Mouse (Mus musculus): ENCODE measurements around the gene Kdm4a. TPM values are rescaled to one million over a fixed set of nuclear protein-coding genes. Genes with fewer than 3 reads are reported as not detected.

Gene Kdm4a
- polyA plus RNA-seq, 1 experiment from 2014 or later = 58.1 TPM

DNA sequence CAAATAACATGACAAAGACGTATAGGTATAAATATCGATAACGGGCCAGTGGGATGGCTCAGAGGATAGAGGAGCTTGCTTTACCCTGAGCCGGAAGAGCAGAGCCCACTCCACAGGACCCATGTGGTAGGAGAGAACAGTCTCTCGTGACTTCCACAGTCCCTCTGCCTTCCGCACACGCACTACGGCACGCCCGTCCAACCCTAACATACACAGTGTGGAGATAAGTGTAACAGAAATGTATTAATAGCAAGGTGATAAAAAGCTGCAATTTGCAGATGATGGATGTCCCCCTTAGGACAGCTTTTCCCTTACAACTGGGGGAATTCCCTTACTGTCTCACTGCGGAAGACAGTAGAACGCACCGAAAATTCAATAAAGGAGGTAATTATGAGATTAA lies 70.2 kb downstream of the Kdm4a start:
- Histone ChIP-seq H3K9me3 (ENCODE audit: control insufficient read depth, low read length) (no peaks in the 10 kb centered on the region), H3K9ac (ENCODE audit: low read length) (no peak overlapping the region), H3K4me1 (ENCODE audit: control insufficient read depth, insufficient read depth, low read length) (no peaks in the 10 kb centered on the region), H3K27ac (ENCODE audit: low read depth, low read length) (no peak overlapping the region), H3K27me3 (ENCODE audit: control insufficient read depth, insufficient read depth, low read length) (no peaks in the 10 kb centered on the region), H3K4me2 (no peak overlapping the region), H3K4me3 (ENCODE audit: low read depth, low read length) (no peak overlapping the region), H3K36me3 (ENCODE audit: control insufficient read depth, insufficient read depth, low read length) (no peaks in the 10 kb centered on the region)
- DNase-seq (ENCODE audit: low spot score, missing footprints) (no peak), ATAC-seq (ENCODE audit: low FRiP score) (no peak)
- WGBS = 94% methylated on average over 13 of the region's 13 CpGs

DNA sequence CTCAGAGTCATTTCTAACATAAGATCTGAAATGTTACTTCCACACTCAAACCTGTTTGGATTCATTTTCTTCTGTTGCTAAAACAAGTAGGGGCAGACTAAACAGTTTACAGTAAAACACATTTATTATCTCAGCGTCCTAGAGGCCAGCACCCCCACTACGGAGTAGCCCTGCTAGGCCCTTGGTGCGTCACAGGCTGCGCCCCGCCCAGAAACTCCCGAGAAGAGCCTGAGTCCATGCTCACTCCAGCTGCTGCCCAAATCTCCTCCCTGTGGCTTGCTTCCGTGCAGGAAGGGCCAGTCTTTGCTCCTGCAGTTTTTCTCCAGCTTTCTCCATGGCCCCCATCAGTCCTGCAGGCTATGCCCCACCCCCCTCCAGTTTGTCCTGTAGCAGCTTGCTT lies 71.1 kb downstream of the Kdm4a start:
- H3K27ac ChIP-seq (ENCODE audit: low read depth, low read length) = no peak overlapping the region
- H3K4me1 ChIP-seq (ENCODE audit: control insufficient read depth, insufficient read depth, low read length) = no peaks in the 10 kb centered on the region
- no peaks in the 10 kb centered on the region for H3K9me3 ChIP-seq (ENCODE audit: control insufficient read depth, low read length)
- H3K4me3 ChIP-seq (ENCODE audit: low read depth, low read length) = no peak overlapping the region
- H3K27me3 ChIP-seq (ENCODE audit: control insufficient read depth, insufficient read depth, low read length) = no peaks in the 10 kb centered on the region
- H3K36me3 ChIP-seq (ENCODE audit: control insufficient read depth, insufficient read depth, low read length) = no peaks in the 10 kb centered on the region
- ATAC-seq (ENCODE audit: low FRiP score) (no peak), DNase-seq (ENCODE audit: low spot score, missing footprints) (no peak)
- H3K4me2 ChIP-seq = no peak overlapping the region
- WGBS = 74% methylated on average over 7 of the region's 7 CpGs
- no peak overlapping the region for H3K9ac ChIP-seq (ENCODE audit: low read length)

DNA sequence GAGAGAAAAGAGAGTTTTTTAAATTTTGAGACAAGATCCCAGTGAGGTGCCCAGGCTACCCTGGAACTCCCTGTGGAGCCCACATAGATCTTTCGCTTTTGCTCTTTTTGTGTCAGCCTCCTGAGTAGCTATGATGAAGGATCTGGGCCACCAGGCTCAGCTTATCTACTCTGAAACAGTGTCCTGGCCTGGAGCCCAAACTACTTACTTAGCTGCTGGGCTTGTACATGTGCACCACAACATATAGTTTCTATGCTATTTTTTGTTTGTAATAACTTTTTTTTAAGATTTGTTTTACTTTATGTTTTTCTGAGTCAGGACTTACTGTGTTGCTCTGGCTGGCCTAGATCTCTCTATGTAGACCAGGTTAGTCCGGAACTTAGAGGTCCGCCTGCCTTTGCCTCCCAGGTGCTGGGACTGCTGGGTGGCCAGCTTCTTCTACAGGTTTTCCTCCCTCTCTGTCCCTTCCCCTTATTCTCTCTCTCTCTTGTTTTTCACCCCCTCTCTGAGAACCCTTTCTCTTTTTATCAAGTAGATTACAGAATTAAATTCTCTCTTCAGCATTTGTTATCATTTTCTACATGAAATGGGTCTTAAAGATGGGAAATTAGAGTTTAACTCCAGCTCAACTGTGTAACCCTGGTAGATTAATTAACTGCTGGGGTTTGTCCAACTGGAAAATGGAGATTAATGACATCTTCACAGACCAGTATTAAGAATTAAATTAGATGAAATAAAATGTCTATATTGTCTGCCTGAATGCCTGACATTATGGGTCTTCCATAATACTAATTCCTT lies 74.4 kb downstream of the Kdm4a start:
- ATAC-seq (ENCODE audit: low FRiP score) (no peak), DNase-seq (ENCODE audit: low spot score, missing footprints) (no peak)
- Histone ChIP-seq H3K9ac (ENCODE audit: low read length) (no peak overlapping the region), H3K4me2 (no peak overlapping the region), H3K4me1 (ENCODE audit: control insufficient read depth, insufficient read depth, low read length) (no peaks in the 10 kb centered on the region), H3K27me3 (ENCODE audit: control insufficient read depth, insufficient read depth, low read length) (no peaks in the 10 kb centered on the region), H3K4me3 (ENCODE audit: low read depth, low read length) (no peak overlapping the region), H3K36me3 (ENCODE audit: control insufficient read depth, insufficient read depth, low read length) (no peaks in the 10 kb centered on the region), H3K27ac (ENCODE audit: low read depth, low read length) (no peak overlapping the region), H3K9me3 (ENCODE audit: control insufficient read depth, low read length) (no peaks in the 10 kb centered on the region)
- 88% methylated on average over 3 of the region's 3 CpGs for WGBS

DNA sequence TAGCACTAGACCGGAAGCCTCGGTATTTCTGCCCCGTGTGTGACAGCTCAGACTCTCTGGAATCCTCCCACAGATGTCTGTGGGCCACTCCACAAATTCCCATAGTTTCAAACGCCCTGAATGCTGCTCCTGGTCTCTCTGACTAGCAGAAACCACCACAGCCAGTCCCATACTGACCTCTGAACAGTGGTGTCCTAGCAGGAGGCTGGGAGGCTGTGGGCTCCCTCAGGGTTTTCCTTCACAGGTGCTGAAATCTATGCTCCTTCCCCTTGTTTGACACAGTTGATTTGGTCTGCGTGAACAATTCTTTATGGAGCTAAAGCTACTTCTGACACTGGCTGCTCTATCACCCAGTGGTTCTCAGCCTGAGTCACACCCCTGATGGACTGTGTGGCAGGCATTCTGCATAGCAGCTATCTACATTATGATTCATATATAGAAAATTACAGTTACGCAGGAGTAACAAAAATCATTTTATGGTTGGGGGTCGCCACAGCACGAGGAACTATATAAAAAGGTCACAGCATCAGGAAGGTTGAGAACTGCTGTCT lies 76.5 kb downstream of the Kdm4a start:
- Histone ChIP-seq H3K4me3 (ENCODE audit: low read depth, low read length) (no peak overlapping the region), H3K27me3 (ENCODE audit: control insufficient read depth, insufficient read depth, low read length) (no peaks in the 10 kb centered on the region), H3K4me1 (ENCODE audit: control insufficient read depth, insufficient read depth, low read length) (no peaks in the 10 kb centered on the region), H3K27ac (ENCODE audit: low read depth, low read length) (no peak overlapping the region), H3K9ac (ENCODE audit: low read length) (no peak overlapping the region), H3K36me3 (ENCODE audit: control insufficient read depth, insufficient read depth, low read length) (no peaks in the 10 kb centered on the region), H3K4me2 (no peak overlapping the region), H3K9me3 (ENCODE audit: control insufficient read depth, low read length) (no peaks in the 10 kb centered on the region)
- whole genome bisulfite sequencing = 88% methylated on average over 8 of the region's 8 CpGs
- ATAC-seq (ENCODE audit: low FRiP score) = no peak
- no peak for DNase-seq (ENCODE audit: low spot score, missing footprints)

DNA sequence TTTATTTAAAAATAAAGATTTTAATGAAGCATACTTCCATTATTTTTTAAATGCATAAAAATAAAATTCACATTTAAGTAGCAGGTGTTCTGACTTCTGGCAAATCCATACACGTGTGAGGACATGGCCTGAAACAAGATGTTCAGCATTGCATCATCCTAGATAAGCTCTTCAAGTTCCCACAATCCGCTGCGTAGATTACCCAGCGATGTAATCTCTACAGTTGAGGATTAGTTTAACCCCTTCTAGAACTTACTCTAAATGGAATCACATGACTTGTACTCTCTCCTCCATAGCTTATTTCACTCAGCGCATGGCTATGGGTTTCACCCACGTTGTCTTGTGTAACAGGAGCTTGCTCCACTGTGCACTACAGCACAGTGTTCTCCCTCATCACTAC lies 78.3 kb downstream of the Kdm4a start:
- H3K4me1 ChIP-seq (ENCODE audit: control insufficient read depth, insufficient read depth, low read length) = no peaks in the 10 kb centered on the region
- 88% methylated on average over 6 of the region's 6 CpGs for WGBS
- H3K4me2 ChIP-seq = no peak overlapping the region
- H3K27ac ChIP-seq (ENCODE audit: low read depth, low read length) = no peak overlapping the region
- H3K4me3 ChIP-seq (ENCODE audit: low read depth, low read length) = no peak overlapping the region
- no peak overlapping the region for H3K9ac ChIP-seq (ENCODE audit: low read length)
- ATAC-seq (ENCODE audit: low FRiP score) (no peak), DNase-seq (ENCODE audit: low spot score, missing footprints) (no peak)
- H3K27me3 ChIP-seq (ENCODE audit: control insufficient read depth, insufficient read depth, low read length) = no peaks in the 10 kb centered on the region
- no peaks in the 10 kb centered on the region for H3K9me3 ChIP-seq (ENCODE audit: control insufficient read depth, low read length)
- H3K36me3 ChIP-seq (ENCODE audit: control insufficient read depth, insufficient read depth, low read length) = no peaks in the 10 kb centered on the region

DNA sequence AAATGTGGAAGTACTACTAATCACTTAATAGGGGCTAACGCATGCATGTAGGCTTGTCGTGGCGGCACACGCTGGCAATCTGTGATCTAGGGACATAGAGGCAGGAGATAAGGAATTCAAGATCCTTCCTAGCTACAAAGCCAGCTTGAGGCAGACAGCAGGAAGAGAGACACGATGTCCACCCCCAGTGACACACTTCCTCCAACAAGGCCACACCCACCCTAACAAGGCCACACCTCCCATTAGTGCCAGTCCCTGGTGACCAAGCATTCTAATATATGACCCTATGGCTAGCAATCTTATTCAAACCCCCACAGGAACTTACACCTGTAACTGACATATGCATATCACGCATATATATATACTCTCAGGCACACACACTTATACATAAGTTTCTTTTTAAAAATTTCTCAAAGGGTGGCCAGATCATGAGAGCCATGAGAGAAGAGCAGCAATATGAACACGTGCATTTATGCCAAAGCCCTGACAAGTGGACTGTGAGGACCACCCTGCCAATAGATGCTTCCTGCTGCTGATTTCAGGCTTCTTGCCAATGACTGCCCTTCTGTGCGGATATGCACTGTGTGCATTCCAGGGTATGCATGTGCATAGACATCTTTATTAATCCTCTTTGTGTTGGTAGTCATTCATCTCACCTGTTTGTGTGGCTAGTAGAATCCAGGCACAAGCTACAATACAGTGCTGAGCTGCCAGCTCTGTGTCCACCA lies 80.0 kb downstream of the Kdm4a start:
- 95% methylated on average over 8 of the region's 8 CpGs for WGBS
- H3K9me3 ChIP-seq (ENCODE audit: control insufficient read depth, low read length) = no peaks in the 10 kb centered on the region
- no peaks in the 10 kb centered on the region for H3K4me1 ChIP-seq (ENCODE audit: control insufficient read depth, insufficient read depth, low read length)
- no peak overlapping the region for H3K4me3 ChIP-seq (ENCODE audit: low read depth, low read length)
- no peaks in the 10 kb centered on the region for H3K27me3 ChIP-seq (ENCODE audit: control insufficient read depth, insufficient read depth, low read length)
- H3K27ac ChIP-seq (ENCODE audit: low read depth, low read length) = no peak overlapping the region
- no peaks in the 10 kb centered on the region for H3K36me3 ChIP-seq (ENCODE audit: control insufficient read depth, insufficient read depth, low read length)
- DNase-seq (ENCODE audit: low spot score, missing footprints) (no peak), ATAC-seq (ENCODE audit: low FRiP score) (no peak)
- no peak overlapping the region for H3K9ac ChIP-seq (ENCODE audit: low read length)
- no peak overlapping the region for H3K4me2 ChIP-seq

DNA sequence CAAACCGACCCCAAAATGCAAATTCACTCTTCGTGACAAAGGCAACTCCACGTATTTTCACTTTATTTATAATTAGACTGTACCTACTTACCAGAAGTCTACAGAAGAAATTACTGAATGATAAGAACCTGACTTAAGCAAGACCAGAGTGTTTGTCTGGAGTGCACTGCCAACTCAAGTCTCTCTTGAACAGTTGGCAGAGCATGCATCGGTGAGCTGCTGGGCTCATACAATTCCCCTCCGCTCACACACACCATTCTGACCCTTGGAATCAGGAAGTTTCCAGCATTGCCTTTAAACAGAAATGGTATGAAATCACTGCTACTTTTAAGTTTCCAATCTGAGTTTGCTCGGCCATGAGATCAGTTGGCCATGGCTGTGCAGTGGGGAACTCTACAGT lies 81.3 kb downstream of the Kdm4a start:
- Histone ChIP-seq H3K9ac (ENCODE audit: low read length) (no peak overlapping the region), H3K4me2 (no peak overlapping the region), H3K27ac (ENCODE audit: low read depth, low read length) (no peak overlapping the region), H3K4me3 (ENCODE audit: low read depth, low read length) (no peak overlapping the region), H3K36me3 (ENCODE audit: control insufficient read depth, insufficient read depth, low read length) (no peaks in the 10 kb centered on the region), H3K4me1 (ENCODE audit: control insufficient read depth, insufficient read depth, low read length) (no peaks in the 10 kb centered on the region), H3K9me3 (ENCODE audit: control insufficient read depth, low read length) (no peaks in the 10 kb centered on the region), H3K27me3 (ENCODE audit: control insufficient read depth, insufficient read depth, low read length) (no peaks in the 10 kb centered on the region)
- ATAC-seq (ENCODE audit: low FRiP score) = no peak
- no peak for DNase-seq (ENCODE audit: low spot score, missing footprints)
- 93% methylated on average over 6 of the region's 6 CpGs for WGBS

DNA sequence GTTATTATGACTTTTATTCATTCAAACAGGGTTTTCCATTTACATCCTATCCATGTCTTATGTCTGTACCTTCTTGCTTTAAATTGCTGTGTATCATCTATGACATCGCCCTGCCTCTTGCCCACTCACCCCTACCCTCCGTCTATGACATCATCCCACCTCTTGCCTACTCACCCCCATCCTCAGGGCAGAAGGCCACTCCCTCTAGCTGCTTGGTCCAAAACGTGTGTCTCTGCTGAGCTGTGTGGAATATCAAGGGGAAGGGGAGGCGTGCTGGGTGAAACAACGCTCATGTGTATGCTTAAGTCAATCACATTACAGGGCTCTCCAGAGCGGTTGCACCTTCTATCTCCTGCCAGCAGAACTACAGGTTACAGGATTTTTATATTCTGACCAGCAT lies 83.8 kb downstream of the Kdm4a start:
- WGBS = 81% methylated on average over 6 of the region's 6 CpGs
- Histone ChIP-seq H3K27me3 (ENCODE audit: control insufficient read depth, insufficient read depth, low read length) (no peaks in the 10 kb centered on the region), H3K4me3 (ENCODE audit: low read depth, low read length) (no peak overlapping the region), H3K4me2 (no peak overlapping the region), H3K27ac (ENCODE audit: low read depth, low read length) (no peak overlapping the region), H3K4me1 (ENCODE audit: control insufficient read depth, insufficient read depth, low read length) (no peaks in the 10 kb centered on the region), H3K9me3 (ENCODE audit: control insufficient read depth, low read length) (no peaks in the 10 kb centered on the region), H3K36me3 (ENCODE audit: control insufficient read depth, insufficient read depth, low read length) (no peaks in the 10 kb centered on the region), H3K9ac (ENCODE audit: low read length) (no peak overlapping the region)
- DNase-seq (ENCODE audit: low spot score, missing footprints) (peak; percentile 73), ATAC-seq (ENCODE audit: low FRiP score) (no peak)

DNA sequence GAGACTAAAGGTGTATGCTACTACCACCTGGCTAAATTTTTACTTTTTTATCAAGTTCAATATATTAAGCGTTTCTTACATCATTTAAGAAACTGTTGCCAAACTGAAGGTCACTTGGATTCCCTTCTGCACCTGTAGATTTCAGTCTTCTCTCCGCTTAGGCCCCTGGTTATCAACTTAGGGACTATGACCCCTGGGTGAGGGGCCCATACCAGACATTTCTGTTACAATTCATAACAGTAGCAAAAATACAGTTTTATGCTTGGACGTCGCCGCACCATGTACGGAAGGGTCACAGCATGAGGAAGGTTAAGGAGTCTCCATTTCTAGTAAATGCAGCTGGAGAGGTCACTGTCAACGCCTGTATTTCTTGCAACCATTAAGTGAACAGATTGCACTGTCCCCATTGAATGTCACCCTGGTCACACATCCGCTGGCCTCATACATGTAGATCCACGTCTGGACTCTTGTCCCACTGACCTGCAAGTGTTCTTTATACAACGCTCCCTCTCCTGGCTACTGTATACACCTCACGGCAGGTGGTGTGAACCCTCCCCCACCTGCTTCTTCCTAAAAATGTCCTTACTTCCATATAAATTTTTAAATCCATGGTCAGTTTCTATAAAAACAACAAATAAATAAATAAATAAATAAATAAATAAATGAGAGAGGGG lies 86.9 kb downstream of the Kdm4a start:
- Histone ChIP-seq H3K27me3 (ENCODE audit: control insufficient read depth, insufficient read depth, low read length) (no peaks in the 10 kb centered on the region), H3K36me3 (ENCODE audit: control insufficient read depth, insufficient read depth, low read length) (no peaks in the 10 kb centered on the region), H3K9me3 (ENCODE audit: control insufficient read depth, low read length) (no peaks in the 10 kb centered on the region), H3K4me3 (ENCODE audit: low read depth, low read length) (no peak overlapping the region), H3K4me2 (no peak overlapping the region), H3K27ac (ENCODE audit: low read depth, low read length) (no peak overlapping the region), H3K4me1 (ENCODE audit: control insufficient read depth, insufficient read depth, low read length) (no peaks in the 10 kb centered on the region), H3K9ac (ENCODE audit: low read length) (no peak overlapping the region)
- no peak for ATAC-seq (ENCODE audit: low FRiP score)
- 92% methylated on average over 11 of the region's 11 CpGs for WGBS
- DNase-seq (ENCODE audit: low spot score, missing footprints) = no peak

All from midbrain, embryonic 11.5 days (tissue).